Mouse (Mus musculus) liver, embryonic 14.5 days (tissue): ENCODE results near the gene Thbd.

Experiments
- CTCF ChIP-seq: IDR thresholded peaks from 2 replicates; pipeline ENCODE4 v1.5.1; 2016; ENCODE audit warnings: antibody characterized with exemption, low read depth, control low read depth
- EP300 ChIP-seq: IDR thresholded peaks from 2 replicates; pipeline ENCODE4 v1.6.1; 2016; ENCODE audit warnings: antibody characterized with exemption, low read depth

DNA sequence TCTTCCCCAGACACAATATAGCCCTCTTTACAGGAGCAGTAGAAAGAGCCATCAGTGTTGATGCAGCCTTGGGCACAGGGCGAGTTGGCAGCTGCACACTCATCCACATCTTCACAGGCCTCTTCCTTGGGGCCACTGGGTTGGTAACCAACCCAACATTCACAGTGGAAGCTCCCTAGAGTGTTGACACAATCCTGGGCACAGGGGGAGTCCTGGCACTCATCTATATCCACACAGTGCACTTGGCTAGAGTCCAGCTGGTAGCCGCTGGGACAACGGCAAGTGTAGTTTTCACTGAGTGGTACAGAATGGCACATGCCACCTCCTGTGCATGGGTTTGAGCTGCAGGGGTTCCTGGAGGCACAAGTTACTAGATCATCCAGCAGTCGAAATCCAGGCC lies 34.2 kb upstream of the Thbd start:
- TF ChIP-seq CTCF (no peak), EP300 (no peak)
